ENCODE assay signal across 16 mouse cellular contexts in the genomic region with DNA sequence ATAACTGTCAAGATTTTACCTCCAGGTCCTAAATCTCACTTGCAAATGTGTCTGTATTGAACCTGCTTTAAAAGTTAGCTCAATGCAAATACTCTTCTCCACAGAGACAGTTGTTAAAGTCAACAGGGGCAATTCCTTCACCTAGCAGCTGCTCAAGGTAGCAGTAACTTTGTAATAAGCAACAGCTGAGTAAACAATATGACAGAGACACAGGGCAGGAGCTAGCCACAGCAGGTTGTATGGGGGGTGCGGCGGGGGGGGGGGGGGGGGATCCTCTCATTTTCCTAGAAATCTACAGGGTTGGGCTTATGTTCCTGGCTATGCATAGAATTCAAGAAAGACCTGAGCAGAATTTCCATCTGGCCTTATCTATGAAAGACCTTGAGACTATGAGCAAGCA.
"Had no signal": no experiment of that assay in that cellular context is flagged by ENCODE, and none has a peak within 500 bp of the region (broad histone marks: within the 10 kb centered on the region; RNA-seq: fewer than 3 reads in every experiment).

No protein-coding gene starts in this region.

- DNase-seq: kidney, adult 18-20 months; kidney, postnatal 25 days; left cerebral cortex, postnatal 4 days; liver, postnatal 0 days; lung, postnatal 10 days; lung, postnatal 36 days; midbrain, embryonic 14.5 days; thymus, postnatal 25 days had no signal

- H3K9me3 ChIP-seq: limb, embryonic 12.5 days; limb, embryonic 15.5 days; lung, embryonic 15.5 days had no signal

- H3K4me2 ChIP-seq: limb, embryonic 12.5 days; limb, embryonic 15.5 days; liver, embryonic 11.5 days; lung, embryonic 15.5 days; midbrain, embryonic 11.5 days had no signal

- H3K4me1 ChIP-seq: limb, embryonic 12.5 days; limb, embryonic 15.5 days; lung, embryonic 15.5 days; megakaryocyte, embryonic 14.5 days had no signal

- H3K27ac ChIP-seq: kidney, postnatal 0 days; limb, embryonic 12.5 days; limb, embryonic 15.5 days; liver, embryonic 14.5 days; lung, embryonic 15.5 days had no signal

- H3K27me3 ChIP-seq: limb, embryonic 12.5 days; limb, embryonic 15.5 days; lung, embryonic 15.5 days; megakaryocyte, embryonic 14.5 days had no signal

- H3K36me3 ChIP-seq: limb, embryonic 12.5 days; limb, embryonic 15.5 days; lung, embryonic 15.5 days had no signal

- H3K4me3 ChIP-seq: limb, embryonic 12.5 days; limb, embryonic 15.5 days; lung, embryonic 15.5 days; megakaryocyte, embryonic 14.5 days had no signal

- H3K9ac ChIP-seq: limb, embryonic 12.5 days; limb, embryonic 15.5 days; liver, embryonic 14.5 days; liver, postnatal 0 days; lung, embryonic 15.5 days had no signal

- ATAC-seq: liver, postnatal 0 days had no signal
